Mouse (Mus musculus) bone marrow macrophage, adult 2 months (primary cell): ENCODE measurements around the gene Ndufb5.

Experiments
- CTCF ChIP-seq: IDR thresholded peaks from 2 replicates; pipeline ENCODE4 v1.5.1; 2012; ENCODE audit warnings: low read depth, mild to moderate bottlenecking, low read length, moderate library complexity
- POLR2A ChIP-seq: IDR thresholded peaks from 2 replicates; pipeline ENCODE4 v1.6.1; 2012; ENCODE audit warnings: mild to moderate bottlenecking, low read depth, low read length, borderline replicate concordance

DNA sequence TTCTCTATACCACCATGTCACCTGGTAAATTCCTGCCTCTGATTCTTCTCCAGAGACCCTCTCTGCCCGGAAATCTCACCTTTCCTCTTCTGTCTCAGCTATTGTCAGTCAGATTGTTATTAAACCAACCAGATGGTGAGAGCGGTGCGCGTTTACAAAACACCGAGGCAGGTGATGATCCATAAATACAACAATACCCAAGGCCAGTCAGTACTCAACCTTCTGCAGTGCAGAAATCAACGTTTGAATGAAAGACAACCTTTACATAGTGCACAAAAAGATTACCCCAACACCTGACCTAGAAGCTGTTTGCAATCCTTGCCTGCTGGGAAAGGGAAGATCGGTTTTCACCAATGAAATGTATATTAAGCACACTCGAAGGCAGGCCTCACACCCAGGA, 26.2 kb downstream of the Ndufb5 start:
- TF ChIP-seq CTCF = no peak
- no peak for TF ChIP-seq POLR2A
